Mouse (Mus musculus): ENCODE results near the gene Myt1l. TPM values are rescaled to one million over a fixed set of nuclear protein-coding genes. Genes with fewer than 3 reads are reported as not detected.

Gene Myt1l
- total RNA-seq, 2 experiments from 2014 or later = not detected

DNA sequence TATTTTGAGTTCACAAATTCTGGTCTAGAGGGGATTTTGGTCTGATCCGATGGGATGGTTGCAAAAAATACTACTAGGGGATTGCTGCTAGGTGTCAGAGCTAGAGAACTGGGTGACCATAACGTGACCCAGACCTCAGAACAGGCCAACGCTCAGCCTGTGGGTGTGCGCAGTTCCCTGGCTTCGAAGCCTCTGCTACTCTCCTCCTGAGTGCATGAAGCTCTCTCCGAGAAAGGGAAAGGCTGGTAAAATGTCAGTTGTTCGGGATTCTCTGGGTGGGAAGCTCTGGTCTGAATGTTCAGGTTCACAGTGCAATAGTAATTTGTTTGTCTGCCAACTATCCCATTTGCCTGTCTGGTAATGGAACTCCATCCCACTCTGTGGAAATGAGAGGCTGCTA is 116.5 kb downstream of the Myt1l start:
- DNase-seq = no peak

DNA sequence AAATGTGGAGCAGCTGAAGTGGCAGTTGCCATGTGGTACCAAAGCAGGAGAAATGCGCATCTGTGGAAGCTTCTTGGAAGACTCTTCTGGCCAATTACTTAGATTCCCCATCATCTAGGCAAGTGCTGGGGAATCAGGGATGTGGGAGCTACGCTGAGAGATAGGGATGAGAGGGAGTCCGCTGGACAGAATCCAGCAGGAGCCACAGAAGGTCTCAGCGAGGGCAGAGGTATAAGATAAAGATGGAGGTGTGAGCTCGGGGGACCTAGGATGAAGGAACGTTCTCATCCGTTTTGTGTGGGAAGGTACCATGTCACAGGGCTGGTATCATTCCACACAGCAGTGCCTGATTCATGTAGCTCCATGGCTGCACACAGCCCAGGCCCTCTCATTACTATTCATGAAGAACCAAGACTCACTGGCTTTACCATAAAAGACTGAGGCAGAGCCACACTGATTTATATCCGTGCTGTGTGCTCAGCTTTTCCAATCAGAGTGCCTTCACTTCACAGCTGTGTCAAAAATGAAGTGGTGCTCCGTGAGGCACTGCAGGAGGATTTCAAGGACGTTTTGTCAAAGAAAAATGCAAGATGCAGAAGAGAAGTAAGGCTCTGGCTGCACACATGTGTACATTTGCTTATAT is 121.4 kb downstream of the Myt1l start:
- DNase-seq = no peak
- intact Hi-C loops (cut with DNase I; ENCODE audit: low total_unique reads) = no loop called here

More for the DNA sequence above, 116.5 kb downstream of the Myt1l start:
- intact Hi-C loops (cut with DNase I; ENCODE audit: low total_unique reads) = no loop called here

DNA sequence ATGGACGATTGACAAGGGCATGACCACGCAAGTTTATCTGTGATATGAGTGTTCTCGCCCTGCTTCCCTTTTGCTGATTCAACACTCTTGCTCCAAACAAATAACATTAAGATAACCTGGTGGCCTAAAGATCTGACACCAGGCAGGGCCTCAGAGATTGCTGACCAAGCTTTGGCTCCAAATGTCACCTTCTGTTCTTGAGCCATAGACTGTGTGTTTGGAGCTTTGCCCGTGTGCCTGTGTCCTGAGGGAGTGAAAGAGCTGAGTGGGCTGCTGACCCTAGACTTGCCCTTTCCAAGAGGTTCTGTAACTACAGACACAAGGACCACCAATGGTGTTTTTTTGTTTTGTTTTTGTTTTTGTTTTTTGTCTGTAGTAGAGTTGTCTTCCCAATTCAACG is 124.3 kb downstream of the Myt1l start:
- DNase-seq = no peak
- intact Hi-C loops (cut with DNase I; ENCODE audit: low total_unique reads) = no loop called here

DNA sequence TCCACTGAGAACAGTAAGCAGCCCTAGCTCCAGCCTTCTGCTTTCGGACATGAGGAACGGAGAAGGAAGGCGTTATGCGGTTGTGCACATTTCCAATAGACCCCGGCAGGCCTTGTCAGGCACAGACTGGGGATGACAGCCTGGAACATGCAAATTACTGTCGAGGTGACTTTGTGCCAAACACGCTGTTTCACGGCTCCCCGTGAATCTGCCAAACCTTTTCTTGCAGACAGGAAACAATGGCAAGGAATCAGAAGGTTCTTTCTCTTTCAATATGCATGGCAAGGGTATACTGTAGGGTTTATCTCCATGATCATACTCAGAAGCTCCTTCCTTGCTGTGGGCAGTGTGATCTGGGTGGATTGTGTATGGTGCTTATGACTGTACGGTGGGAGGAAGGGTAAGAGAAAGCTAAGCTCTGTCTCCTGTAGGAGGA is 127.0 kb downstream of the Myt1l start:
- DNase-seq = no peak
- intact Hi-C loops (cut with DNase I; ENCODE audit: low total_unique reads) = no loop called here

DNA sequence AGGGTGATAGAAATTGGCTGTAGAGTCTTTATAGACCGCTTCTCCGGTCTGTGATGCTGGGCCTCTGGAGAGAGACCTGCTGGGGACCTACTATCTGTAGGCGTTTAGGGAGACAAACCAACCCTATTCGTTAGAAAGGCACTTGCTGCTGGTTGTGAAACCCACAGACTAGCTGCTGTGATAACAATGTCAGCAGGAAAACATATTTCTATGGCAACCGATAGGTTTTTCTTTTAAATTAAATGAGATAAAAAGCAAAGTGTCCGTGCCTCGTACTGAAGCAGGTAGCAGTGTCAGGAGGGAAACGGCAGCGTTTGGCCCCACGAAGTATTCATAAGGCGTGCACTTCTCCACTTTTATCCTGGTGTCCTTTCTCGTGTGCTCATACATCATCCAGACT is 127.5 kb downstream of the Myt1l start:
- intact Hi-C loops (cut with DNase I; ENCODE audit: low total_unique reads) = no loop called here
- DNase-seq = no peak

DNA sequence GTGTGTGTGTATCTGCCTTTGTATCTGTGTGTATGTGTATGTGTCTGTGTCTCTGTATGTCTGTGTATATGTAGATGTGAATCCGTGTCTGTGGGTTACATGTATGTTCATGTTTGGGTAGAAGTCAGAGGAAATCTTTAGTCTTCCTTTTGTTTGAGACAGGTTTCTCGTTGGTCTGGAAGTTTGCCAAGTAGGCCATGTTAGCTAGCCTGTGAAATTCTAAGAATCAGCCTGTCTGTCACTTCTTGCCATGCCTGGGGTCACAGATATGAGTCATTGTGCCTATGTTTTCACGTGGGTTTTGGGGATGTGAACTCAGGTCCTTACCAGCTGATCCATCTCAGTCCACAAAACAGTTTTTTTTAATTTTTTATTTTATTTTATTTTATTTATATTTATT is 128.9 kb downstream of the Myt1l start:
- intact Hi-C loops (cut with DNase I; ENCODE audit: low total_unique reads) = no loop called here
- DNase-seq = no peak

DNA sequence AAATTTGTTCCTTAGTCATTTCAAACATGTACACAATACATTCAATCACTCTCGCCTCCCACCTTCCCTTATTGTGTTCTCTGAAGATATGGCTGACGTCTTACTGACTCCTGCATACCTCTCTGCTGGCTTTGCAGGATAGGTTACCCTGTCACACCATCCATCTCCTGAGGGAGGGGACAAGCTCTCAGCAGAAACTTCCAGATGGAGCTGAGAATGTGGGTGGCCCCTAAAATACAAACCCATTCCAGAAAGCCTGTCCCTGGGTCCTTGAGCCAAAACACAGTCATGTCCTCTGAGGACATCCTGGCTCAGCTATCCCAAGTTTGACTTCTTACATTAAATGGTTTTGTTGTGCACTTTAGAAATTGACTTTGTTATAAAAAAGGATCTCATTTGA is 129.7 kb downstream of the Myt1l start:
- DNase-seq = no peak
- intact Hi-C loops (cut with DNase I; ENCODE audit: low total_unique reads) = no loop called here

DNA sequence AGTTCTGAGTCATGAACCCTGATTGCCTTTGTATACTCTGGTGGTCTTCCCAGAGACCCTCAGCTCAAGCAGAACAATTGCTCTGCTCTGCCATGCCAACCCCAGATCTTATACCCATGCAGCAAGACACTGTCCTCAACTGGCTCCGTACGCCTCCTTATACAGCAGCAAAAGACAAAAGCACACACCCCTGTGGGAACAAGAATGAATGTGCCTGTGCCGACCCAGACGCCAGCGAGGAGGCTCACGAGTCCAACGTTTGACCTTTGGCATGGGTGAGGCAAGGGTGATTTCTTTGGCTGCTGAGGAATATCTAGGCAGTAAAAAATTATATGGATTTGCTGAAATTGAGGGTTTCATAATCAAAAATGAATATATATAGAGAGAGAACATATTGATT is 143.8 kb downstream of the Myt1l start:
- intact Hi-C loops (cut with DNase I; ENCODE audit: low total_unique reads) = no loop called here
- no peak for DNase-seq

DNA sequence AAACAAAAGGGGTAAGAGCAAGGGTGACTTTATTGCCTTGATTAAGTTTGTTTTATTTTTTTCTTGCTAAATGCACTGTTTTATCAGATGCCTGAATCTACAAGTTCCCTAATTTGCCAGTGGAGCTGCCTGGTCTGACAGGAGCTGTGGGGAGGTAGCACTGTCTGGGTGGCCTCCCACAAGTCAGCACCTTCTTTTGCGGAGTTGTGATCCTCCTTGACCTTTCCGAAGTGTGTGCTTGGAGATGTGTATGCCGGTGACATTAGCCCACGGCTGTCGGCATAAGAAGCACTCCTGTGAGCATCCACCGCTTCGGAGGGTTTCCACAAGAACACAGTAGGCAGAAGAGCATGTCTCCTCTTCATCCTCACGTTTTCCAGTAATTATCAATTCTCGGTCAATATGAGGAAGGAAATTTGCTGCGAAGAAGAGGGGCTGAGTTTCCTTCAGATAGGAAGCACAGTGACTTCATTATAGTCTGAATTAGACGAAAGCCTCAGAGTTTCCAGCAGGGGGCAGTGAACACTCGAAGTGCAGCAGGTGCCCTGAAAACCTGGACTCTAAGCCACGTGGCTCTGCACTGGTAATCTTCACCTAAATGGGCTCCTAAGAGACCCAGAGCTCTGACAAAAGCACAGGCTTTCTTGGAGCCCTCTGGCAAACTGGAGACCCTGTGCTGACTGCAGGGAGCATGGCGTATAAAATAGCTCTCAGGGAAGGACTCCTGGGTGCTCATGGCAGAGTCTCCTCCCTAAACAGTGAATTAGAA is 147.6 kb downstream of the Myt1l start:
- peak; percentile 54 for DNase-seq

DNA sequence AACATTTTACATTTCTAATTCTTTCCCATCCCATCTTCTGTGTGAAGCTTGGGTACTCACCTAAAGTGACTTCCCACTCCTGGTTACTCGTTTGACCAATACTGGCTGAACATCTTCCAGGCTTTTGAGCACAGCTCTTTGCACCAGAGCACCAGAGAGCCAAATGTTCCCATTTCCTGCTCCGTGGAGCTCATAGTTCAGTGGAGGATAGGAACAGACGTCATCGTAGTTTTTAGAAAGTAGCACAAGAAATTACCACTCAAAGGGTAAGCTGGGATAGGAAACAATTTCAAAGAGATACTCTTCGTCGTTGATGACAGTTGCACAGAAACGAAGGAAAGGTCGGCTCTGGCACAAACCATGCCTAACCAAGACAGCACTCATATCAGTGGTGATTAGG is 154.2 kb downstream of the Myt1l start:
- intact Hi-C loops (cut with DNase I; ENCODE audit: low total_unique reads) = no loop called here
- DNase-seq = no peak

More for the DNA sequence above, 147.6 kb downstream of the Myt1l start:
- intact Hi-C loops (cut with DNase I; ENCODE audit: low total_unique reads) = loop anchor here (2.0 kb wide), 2 partner anchors 161 to 207 kb away; no protein-coding TSS in a partner anchor

DNA sequence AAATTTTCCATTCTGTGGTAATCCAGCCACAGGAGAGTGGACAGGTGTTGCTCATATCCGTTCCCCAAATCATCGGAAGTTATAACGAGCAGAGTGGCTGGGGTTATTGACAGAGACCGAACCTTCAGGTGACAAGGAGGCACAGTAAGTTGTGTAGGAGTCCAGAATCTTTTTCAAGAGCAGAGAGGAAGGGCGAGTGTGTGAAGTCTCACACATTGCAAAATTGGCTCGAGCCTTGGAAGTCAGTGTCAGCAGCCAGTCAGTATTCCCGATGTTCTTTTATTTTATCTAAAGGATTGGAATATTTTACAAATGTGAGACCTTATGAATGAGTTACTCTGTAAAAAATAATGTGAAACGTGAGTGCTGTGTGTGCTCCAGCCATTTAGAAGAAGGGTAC is 154.8 kb downstream of the Myt1l start:
- intact Hi-C loops (cut with DNase I; ENCODE audit: low total_unique reads) = no loop called here
- no peak for DNase-seq

DNA sequence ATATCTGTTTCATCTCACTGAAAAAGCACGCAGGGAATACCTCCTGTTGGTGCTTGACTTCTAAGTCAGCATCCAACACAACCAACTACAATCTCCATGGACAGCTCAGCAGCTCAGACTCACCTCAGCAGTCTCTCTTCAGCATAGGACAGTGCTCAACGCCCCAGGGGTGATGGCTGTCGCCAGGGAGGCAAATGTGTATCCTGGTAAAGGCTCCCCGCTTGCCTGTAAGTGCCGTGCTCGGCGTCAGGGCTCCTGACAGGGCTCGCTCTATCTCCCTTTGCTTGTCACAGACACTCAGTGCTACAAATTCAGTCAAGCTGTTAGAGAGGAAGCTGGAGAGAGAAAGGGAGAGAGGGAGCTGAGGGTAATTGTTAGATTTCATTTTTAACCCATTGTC is 158.1 kb downstream of the Myt1l start:
- DNase-seq = no peak
- intact Hi-C loops (cut with DNase I; ENCODE audit: low total_unique reads) = no loop called here

DNA sequence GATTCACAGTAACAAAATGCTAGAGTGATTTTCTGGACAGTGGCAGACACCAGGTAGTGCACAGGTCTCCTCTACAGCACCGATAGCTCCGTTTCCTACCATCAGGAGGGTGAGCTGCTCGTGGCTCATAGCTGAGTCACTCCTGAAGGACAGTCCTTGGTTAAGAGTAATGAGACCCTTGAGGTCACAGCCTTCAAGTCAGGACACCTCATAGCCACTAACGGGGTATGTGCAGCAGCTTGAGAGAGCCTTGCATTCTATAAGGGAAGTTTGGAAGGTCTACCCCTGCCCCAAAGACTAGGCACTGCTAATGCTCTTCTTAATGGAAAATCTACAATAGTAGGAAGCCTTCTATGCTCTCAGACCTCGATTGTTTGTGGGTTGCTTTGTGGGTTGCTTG is 163.4 kb downstream of the Myt1l start:
- intact Hi-C loops (cut with DNase I; ENCODE audit: low total_unique reads) = no loop called here
- DNase-seq = no peak

DNA sequence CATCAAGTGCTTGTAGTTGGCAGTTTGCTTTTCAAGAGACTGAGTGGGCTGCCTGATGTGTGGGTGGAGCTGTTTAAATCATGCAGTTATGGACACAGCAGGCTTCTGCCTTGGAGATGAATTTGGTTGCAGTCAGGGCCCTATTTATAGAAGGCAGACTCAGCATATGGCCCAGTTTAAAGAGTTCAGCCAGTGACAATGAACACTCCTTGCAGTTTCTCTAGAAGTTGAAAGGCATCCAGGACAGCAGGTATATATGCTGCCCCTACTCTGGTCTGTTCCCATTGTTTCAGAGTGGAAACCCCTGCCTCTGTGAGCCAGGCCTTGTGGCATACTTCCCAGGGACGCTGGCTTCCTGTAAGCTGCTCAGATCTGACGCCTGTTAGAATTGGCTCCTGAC is 167.0 kb downstream of the Myt1l start:
- intact Hi-C loops (cut with DNase I; ENCODE audit: low total_unique reads) = no loop called here
- peak; percentile 22 for DNase-seq

DNA sequence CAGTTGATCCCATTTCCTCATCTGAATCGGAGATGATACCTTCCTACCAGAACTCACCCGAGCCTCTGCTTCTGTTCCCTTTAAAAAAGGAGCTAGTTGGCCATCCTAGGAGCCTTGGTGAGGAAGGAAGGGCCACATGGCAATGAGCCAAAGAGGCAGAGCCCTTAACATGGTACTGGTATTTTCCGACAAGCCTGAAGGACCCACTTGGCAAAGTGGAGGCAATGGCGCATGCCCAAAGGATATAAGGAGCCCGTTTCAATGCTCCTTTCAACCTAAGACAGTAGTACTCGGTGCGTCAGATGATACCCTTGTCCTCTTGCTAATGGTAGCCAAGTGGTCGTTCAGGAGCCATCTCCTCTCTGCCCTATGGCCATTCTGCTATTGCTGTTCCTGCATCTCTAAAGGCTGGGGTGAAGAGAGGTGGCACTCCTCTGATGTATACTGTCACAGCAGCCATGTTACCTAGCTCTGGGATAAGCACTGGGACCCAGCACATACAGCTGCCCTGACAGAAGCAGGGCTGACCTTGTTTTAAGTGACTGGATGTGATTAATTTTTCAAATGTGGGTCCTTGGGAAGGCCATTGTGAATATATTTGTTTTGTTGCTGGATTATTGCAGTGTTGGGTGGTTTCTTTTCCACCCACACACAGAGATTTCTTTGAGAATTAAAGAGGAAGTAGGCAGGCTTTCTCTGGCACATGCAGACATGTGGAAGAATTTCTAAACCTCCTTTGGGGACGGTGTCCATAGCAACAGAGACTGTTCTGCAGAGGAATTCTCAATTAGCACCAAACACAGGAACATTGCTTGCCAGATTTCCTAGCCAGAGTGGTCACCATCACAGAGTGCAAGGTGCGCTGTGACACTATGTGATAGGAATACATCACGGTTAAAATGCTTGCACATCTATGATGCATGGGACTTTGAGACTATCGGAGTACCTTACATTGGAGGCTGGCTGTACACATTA is 169.6 kb downstream of the Myt1l start:
- intact Hi-C loops (cut with DNase I; ENCODE audit: low total_unique reads) = no loop called here

DNA sequence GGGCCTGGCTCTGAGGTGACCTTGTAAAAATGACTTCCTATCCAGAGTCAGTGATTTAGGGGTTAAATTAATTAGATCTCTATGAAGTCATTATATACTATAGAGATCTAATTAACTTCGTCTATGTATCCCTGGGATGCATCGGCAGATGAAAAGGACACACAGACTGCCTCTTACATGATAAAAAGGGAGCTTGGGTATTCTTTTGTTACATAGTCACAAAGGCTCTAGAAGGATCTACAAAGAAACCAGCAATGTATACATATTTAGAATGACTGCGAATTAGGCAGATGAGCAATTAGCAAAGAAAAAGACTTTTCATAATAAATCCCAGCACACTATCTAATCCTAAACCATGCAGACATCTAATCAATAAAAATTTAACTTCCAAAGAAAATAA is 170.4 kb downstream of the Myt1l start:
- intact Hi-C loops (cut with DNase I; ENCODE audit: low total_unique reads) = no loop called here
- DNase-seq = no peak

More for the DNA sequence above, 169.6 kb downstream of the Myt1l start:
- DNase-seq = peak; percentile 19

DNA sequence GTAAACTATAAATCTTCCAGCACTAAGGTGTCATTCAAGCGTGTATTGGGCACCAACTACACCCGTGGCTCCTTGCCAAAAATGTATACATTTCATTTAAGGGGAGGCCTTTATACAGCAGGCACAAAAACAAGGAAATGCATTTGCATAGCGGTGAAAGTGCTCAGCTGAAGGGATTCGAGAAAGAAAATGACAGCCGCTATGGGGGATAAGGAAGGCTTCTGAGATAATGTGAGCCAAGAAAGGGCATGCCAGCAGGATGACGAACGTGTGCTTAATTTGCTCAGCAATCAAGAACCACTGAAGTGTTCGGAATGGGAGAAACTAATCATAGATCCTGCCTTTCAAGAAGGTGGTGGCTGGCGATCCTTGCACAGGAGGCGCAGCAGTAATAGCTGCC is 170.8 kb downstream of the Myt1l start:
- intact Hi-C loops (cut with DNase I; ENCODE audit: low total_unique reads) = no loop called here
- no peak for DNase-seq

DNA sequence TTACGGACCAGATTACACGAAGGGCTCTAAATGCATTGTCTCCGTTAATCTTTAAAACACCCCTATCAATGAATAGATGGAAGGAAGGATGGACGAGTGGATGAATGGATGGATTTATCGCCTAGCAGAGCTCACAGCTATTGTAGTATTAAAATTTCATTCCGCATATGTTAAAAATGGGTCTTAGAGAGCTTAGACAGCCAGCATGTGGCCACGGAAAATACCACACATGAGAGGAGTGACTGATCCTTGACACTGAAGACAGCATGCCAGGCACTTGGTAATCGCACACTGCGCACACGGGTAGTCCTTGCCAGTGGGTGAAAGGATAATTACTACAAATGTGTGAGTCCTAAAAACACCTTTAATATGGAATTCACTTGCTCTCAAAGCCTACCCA is 171.2 kb downstream of the Myt1l start:
- intact Hi-C loops (cut with DNase I; ENCODE audit: low total_unique reads) = no loop called here
- DNase-seq = no peak

DNA sequence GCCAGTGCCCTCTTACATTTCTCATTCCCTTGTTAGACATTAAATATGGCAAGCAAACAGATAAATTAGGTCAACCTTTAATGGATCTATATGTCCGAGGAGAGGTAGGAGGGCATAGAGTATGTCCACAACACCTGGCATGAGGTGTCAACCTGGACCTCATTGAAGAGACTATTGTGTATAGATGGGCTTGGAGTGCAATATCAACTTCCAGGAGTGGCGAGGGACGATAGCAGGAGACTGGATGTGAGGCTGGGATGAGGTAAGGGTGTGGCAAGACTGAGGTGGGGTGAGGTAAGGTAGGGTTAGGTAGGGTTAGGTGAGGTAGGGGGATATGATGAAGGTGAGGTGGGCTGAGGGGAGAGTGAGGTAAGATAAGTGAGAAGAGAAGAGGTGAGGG is 171.8 kb downstream of the Myt1l start:
- intact Hi-C loops (cut with DNase I; ENCODE audit: low total_unique reads) = no loop called here
- no peak for DNase-seq

DNA sequence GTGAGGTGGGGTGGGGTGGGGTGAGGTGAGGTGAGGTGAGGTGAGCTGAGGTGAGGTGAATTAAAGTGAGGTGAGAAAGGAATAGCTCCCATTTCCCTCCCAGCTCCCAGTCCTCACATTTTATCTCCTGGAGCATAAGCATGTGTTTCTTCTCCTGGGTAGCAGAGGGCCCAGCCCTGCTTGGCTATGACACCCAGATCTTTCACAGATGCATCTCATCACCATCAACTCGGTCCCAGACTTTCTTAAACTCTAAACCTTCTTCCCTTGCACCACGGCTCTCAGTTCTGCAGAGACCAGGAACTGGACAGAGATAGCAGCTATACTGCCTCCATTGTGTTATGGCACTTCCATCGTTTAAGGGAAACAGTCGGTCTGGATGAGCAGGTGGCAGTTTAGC is 172.9 kb downstream of the Myt1l start:
- intact Hi-C loops (cut with DNase I; ENCODE audit: low total_unique reads) = no loop called here
- DNase-seq = no peak
